ENCODE assay signal across 7 mouse cellular contexts in genomic region chr4:127243552-127243951, GRCm38 (mm10). TPM values are rescaled to one million over a fixed set of nuclear protein-coding genes. Genes with fewer than 3 reads are reported as not detected.
DNase-seq lines count a peak whose midpoint lies in the region; ATAC-seq lines count a peak whose summit lies in the region.

TSS of gene Smim12 (plus strand) at chr4:127243784.

- no peaks in the 10 kb centered on the region for H3K4me1 ChIP-seq in embryonic facial prominence, embryonic 11.5 days (ENCODE audit: control insufficient read depth, insufficient read depth, low read length)
- H3K4me1 ChIP-seq in limb, embryonic 10.5 days: peaks cover 13% of the 10 kb centered on the region
- H3K4me1 ChIP-seq in midbrain, embryonic 13.5 days (replicated peaks): peaks cover 14% of the 10 kb centered on the region

- peak within 1 kb of the TSS; percentile 86 for H3K9ac ChIP-seq in embryonic facial prominence, embryonic 11.5 days (replicated peaks; ENCODE audit: low read length)
- H3K9ac ChIP-seq in midbrain, embryonic 13.5 days (replicated peaks): peak within 1 kb of the TSS; percentile 98

- ATAC-seq in embryonic facial prominence, embryonic 11.5 days (replicated peaks; ENCODE audit: insufficient number of reproducible peaks, low FRiP score, low TSS enrichment, low read depth): peak; percentile 90
- peak; percentile 97 for ATAC-seq in granulocyte monocyte progenitor cell, adult 5-6 weeks (replicated peaks; ENCODE audit: poor library complexity, severe bottlenecking)
- peak; percentile 95 for ATAC-seq in midbrain, embryonic 13.5 days

- H3K27me3 ChIP-seq in embryonic facial prominence, embryonic 11.5 days (ENCODE audit: control insufficient read depth, insufficient read depth, low read length): no peaks in the 10 kb centered on the region
- H3K27me3 ChIP-seq in limb, embryonic 10.5 days (ENCODE audit: low read depth, poor library complexity, severe bottlenecking): peaks cover 1% of the 10 kb centered on the region; the same call in 1 of the 2 replicates
- no peaks in the 10 kb centered on the region for H3K27me3 ChIP-seq in midbrain, embryonic 13.5 days

- peak; percentile 99 for DNase-seq in adrenal gland, postnatal 14 days
- peak; percentile 99 for DNase-seq in embryonic facial prominence, embryonic 11.5 days (ENCODE audit: low spot score)
- peak; percentile 97 for DNase-seq in kidney, adult 11 months
- peak; percentile 99 for DNase-seq in limb, embryonic 10.5 days (ENCODE audit: low spot score)
- DNase-seq in spleen, adult 12 weeks (ENCODE audit: low spot score): peak; percentile 96

- under 1% methylated on average over 29 of the region's 29 CpGs for WGBS in embryonic facial prominence, embryonic 11.5 days
- under 1% methylated on average over 29 of the region's 29 CpGs for WGBS in limb, embryonic 10.5 days
- under 1% methylated on average over 29 of the region's 29 CpGs for WGBS in midbrain, embryonic 13.5 days

- peak within 1 kb of the TSS; percentile 94 for H3K4me3 ChIP-seq in embryonic facial prominence, embryonic 11.5 days (ENCODE audit: low read depth, low read length)
- peak within 1 kb of the TSS; percentile 97 for H3K4me3 ChIP-seq in limb, embryonic 10.5 days
- H3K4me3 ChIP-seq in midbrain, embryonic 13.5 days (replicated peaks): peak within 1 kb of the TSS; percentile 98

- H3K4me2 ChIP-seq in embryonic facial prominence, embryonic 11.5 days (ENCODE audit: low read depth, low read length): peak within 1 kb of the TSS; percentile 87
- peak within 1 kb of the TSS; percentile 78 for H3K4me2 ChIP-seq in midbrain, embryonic 13.5 days (replicated peaks)

- no peak within 1 kb of the TSS for H3K27ac ChIP-seq in embryonic facial prominence, embryonic 11.5 days (replicated peaks; ENCODE audit: low read depth, low read length)
- H3K27ac ChIP-seq in limb, embryonic 10.5 days: peak within 1 kb of the TSS; percentile 90
- H3K27ac ChIP-seq in midbrain, embryonic 13.5 days: peak within 1 kb of the TSS; percentile 48; the same call in 1 of the 2 replicates

- no peaks in the 10 kb centered on the region for H3K9me3 ChIP-seq in embryonic facial prominence, embryonic 11.5 days (replicated peaks; ENCODE audit: control insufficient read depth, low read length)
- no peaks in the 10 kb centered on the region for H3K9me3 ChIP-seq in limb, embryonic 10.5 days (replicated peaks)
- no peaks in the 10 kb centered on the region for H3K9me3 ChIP-seq in midbrain, embryonic 13.5 days

- no peaks in the 10 kb centered on the region for H3K36me3 ChIP-seq in embryonic facial prominence, embryonic 11.5 days (replicated peaks; ENCODE audit: control insufficient read depth, insufficient read depth, low read depth, low read length)
- H3K36me3 ChIP-seq in limb, embryonic 10.5 days: peaks cover 19% of the 10 kb centered on the region
- peaks cover 18% of the 10 kb centered on the region for H3K36me3 ChIP-seq in midbrain, embryonic 13.5 days

RNA-seq across cellular contexts. Expression of gene Smim12, which starts in this region (rescaled TPM):
- 36.3 and 44.5 TPM in 2 replicates for total RNA-seq in adrenal gland, postnatal 14 days (2021)
- polyA plus RNA-seq in embryonic facial prominence, embryonic 11.5 days (2014; fragmentation: Nextera tagmentation; extraction: Ambion mirVana): 49.5 and 56.0 TPM in 2 replicates
- 35.1 and 47.1 TPM in 2 replicates for total RNA-seq in granulocyte monocyte progenitor cell, adult 5-6 weeks (2014; fragmentation: Nextera tagmentation)
- total RNA-seq in granulocyte monocyte progenitor cell, adult 5-6 weeks (2017): 30.4 and 31.8 TPM in 2 replicates
- 82.6 and 84.9 TPM in 2 replicates for polyA plus RNA-seq in limb, embryonic 10.5 days (2016; fragmentation: Nextera tagmentation; extraction: Ambion mirVana)
- polyA plus RNA-seq in midbrain, embryonic 13.5 days (2015; fragmentation: Nextera tagmentation; extraction: Ambion mirVana): 45.1 and 48.0 TPM in 2 replicates
